Mouse (Mus musculus) erythroblast, adult 5-6 weeks (primary cell): ENCODE measurements around the gene Gm10309. TPM values are rescaled to one million over a fixed set of nuclear protein-coding genes. Genes with fewer than 3 reads are reported as not detected.

Experiments
- ATAC-seq: replicated peaks from 2 replicates; pipeline ENCODE4 v1.8.0; 2016; ENCODE audit warnings: moderate number of reproducible peaks, mild to moderate bottlenecking, moderate TSS enrichment, inconsistent platforms; ENCODE audit not compliant: poor library complexity, low FRiP score, severe bottlenecking
- total RNA-seq, 2 experiments: library from RNA; stranded (forward) in 1 of 2; stranded (reverse) in 1 of 2; fragments of 150-400 nt in 1 of 2; fragments of 200-764, 138-1000 nt in 1 of 2; gene quantifications; 2 replicates each; pipeline versions ENCODE4 v1.2.3 to v1.2.4; 2015 to 2017; ENCODE audit warnings: low replicate concordance in 2 of 2

Gene Gm10309
- total RNA-seq (2015; ENCODE audit: low replicate concordance): not detected in 2 replicates
- total RNA-seq (2017; ENCODE audit: low replicate concordance): not detected in 2 replicates

DNA sequence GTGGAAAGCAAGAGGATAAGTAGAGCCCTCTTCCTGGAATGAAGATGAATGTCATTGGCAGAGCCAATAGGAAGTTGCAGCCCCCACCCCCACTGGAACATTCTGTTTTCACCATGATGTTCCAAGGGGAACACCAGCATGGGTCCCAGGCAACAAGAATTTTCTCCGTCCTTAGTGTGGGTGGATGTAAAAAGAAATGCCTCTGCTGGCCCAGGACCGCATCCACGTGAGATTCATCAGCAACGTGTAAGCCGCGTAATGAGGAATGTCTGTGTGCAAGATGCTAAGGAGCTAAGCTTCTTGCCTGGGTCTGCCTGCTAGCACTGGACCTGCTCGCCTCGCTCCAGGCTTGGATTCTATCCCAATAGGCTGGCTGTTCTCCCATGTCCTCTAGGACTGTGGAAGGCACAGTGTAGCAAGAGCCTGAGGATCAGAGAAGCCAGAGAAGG lies at the start of gene Gm10309:
Gene Gm10309, minus strand, starts transcription at position 50 of the 449 bp plus-strand sequence.
- no peak for ATAC-seq

DNA sequence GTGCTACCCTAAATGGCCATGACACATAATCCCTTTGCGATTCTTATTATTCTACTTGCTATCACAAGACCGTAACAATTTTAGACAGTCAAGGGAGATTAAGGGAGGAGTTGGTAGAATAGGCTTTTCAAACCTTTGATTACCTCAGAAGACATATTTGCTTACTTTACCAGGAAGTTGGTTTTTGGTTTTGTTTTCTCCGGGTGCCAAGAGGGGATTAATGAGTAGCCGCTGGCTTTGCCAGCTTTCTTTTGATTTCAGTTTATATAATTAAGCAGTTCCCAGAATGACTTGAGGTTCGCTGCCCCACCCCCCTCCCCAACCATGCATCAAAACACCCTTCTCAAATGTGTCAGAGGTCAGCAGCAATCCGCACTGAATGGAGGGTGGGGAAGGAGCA lies 47.0 kb upstream of the Gm10309 start:
- no peak for ATAC-seq

DNA sequence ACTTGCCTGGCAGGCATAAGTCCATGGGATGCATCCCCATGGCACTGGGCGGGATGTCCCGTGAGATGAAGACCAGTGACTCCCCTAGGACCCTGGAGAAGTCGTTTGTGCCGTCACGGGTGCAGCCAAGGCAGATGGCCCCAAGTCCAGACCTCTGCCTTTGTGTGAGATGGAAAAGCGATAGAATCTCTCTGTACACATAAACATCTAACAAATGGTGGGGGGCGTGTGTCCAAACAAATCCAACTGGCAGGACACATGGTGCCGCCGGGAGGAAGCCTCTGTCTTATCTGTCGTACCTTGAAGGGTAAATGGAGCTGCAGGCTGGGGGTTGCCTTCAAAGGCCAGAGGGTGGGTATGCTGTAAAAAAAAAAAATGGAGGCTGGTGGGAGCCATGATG lies 46.5 kb upstream of the Gm10309 start:
- no peak for ATAC-seq

DNA sequence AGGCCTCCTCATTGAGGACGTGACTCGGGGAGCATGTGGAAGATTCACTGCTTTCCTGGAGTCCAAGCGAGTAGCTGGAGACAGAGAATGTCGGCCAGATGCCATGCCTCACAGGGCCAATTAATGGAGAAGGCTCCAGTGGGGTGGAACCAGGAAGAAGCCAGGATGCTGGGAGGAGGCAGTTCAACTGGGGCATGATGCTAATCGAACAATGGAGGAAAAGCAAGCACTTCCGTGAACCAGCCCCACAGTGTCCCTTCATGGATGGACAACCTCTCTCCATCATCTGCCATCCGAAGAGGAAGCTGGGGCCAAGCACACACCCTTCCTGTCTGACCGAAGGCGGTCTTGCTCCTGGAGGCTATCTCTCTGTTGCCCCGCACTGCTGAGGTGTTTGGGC lies 44.1 kb upstream of the Gm10309 start:
- no peak for ATAC-seq

DNA sequence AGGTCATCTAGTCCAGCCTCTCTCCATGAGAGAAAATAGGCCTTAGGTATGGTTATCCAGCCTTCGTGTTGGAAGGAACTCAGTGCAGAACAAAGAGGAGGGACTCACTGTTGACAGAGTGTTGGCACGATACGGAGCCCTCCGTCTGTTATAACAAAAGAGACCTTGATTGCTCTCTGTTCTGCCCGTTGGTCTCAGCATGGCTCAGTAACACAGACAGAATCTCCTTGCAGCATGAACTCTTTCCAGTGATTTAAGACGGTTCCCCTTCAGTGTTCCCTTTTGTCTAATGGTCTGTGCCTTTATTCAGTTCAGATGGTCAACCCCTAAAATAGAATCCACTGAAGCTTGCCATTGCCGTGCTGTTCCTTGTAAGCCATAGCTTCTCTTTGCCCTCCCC lies 41.5 kb upstream of the Gm10309 start:
- no peak for ATAC-seq

DNA sequence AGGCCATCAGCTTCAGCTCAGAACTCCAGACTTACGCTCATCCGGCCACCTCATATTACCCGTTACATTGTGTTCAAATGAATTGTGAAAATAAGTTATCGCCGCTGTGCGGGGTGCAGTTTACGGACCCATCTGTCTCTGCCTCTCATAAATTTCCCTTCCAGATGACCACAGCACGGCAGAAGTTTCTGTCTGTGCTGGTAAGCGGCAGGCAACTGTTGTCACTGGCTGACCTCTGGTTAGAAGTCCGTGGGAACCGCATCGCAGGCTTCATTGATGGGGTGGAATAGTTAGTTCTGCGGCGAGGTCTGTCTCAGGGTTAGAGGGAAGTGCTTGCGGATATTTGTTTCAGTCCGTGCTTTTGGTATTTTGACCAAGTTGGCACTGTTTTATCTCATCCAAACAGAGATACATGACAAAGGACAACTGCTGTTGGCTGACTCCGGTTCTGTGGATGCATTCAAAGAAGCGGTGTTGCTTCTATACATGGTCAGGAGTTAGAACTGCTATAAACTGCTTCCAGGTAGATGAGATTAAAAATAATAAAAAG lies 34.9 kb upstream of the Gm10309 start:
- no peak for ATAC-seq

DNA sequence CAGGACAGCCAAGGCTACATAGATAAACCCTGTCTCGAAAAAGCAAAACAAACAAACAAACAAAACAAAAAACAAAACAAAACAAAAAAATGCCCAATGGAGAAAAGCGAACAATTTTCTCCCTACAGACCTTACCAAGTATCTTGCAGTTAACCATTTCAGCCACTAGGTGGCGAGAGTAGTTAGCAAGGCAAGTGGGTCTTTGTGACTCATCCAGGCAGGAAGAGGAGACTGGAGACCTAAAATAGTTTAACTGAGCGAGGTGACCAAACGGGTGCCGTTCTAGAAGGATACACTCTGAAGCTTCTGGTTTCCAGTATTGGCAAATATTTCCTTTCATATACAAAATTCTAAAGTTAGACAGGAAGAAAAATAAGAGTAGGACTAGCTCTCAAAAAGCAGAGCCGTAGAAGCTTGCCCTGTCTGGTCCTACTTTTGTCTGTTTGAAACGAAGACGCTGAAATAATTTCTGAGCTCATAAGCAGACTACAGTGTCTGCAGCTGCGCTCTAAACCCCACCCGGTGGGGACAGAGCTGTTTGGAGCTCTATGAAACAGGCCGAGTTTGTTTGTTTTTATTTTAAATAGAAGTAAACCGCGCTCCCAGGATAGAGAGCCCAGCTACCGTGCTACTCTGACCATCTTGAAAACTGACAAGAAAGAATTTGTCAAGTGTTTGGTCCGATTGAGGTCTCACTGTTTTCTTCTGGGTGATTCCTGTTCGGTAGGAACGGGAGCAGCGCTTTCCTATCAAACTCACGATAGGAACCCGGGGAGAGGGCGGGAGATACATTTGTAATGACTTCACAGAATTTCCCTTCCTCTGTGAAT lies 31.0 kb upstream of the Gm10309 start:
- ATAC-seq: 0 out of 2 replicates have a peak, but pooled peaks have one; percentile 56

DNA sequence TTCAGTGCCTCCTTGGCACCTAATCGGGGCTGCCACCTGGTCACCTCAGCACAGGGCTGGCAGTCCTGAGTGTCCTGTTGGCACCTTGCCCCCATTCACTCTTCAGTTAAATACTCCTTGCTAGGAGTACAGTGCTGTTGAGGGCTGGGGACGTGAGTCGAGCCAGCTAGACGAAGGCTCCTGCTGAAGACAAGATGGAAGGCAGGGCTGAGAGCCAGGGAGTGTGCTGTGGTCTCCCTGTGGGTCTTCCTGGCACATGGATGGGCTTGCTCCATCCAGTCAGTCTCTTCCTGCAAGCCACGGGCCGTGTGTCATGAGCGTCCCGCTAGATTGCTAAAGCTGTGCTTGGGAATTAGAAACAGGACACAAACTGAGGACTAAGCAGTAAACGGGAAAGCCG lies 30.1 kb upstream of the Gm10309 start:
- ATAC-seq: no peak

DNA sequence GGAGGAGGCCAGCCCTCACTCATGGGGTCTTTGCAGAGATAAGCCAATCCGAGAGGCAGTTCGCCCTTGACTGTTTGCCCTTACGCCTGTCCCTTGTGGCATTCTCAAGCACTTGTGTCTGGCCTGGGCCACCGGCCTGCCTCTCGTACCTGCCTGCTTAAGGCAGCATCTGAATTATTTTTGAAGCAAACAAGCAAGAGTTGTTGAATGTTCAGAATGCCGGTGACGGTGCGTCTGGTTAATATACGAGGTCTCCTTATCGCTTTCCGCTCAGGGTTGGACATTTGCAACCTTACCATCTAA lies 28.5 kb upstream of the Gm10309 start:
- ATAC-seq: no peak

DNA sequence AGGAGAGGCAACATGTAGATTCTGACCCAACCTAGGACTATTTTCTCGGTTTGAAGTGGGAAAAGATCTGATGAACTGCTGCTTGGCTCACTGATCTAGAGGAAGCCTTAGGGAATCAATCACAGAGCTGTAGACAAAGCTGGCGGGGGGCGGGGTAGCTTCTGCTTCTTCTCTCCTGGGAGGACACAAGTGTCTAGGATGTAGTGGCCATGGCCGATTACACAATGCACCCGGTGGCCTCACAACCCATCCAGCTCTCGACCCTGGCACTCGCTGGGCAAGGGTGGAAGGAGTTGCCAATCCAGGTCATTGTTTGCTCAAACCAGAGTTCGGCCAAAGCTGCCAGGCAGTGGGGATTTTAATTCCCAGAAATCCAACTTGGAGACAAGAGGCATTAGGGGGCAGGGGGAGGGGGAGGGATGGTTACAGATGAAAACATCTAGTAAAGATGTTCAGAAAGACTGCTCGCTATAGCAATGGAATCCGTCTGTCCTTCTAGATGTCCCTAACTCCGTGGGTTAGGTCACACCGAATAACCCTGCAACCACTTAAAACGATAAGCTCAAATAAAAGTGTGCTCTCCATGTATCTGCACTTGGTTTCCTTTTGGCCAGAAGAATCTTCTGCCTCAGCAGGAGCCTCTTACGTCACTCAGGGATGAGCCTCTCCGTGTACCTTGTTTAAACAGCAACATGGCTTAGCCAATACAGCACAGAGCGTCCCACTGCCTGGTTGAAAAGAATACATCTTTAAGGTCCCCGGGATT lies 27.9 kb upstream of the Gm10309 start:
- ATAC-seq: no peak

DNA sequence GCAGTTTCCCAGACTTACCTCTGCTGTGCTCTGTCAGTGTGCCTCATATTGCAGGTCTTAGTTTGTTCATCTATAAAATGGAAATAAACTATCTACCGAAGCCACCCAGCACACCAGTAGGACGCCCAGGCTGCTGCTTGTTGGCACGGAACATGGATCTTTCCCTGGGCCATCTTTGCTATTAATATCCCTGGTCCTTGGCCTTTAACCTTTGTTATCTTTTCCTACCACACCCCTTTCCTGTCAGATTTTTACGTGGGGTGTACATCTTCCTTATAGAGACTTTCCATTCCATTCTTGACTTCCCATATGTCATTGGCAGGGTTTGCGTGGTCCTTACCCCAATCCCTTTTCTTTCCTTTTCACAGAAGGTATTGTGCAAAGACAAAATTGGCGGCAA lies 26.2 kb upstream of the Gm10309 start:
- ATAC-seq: no peak

DNA sequence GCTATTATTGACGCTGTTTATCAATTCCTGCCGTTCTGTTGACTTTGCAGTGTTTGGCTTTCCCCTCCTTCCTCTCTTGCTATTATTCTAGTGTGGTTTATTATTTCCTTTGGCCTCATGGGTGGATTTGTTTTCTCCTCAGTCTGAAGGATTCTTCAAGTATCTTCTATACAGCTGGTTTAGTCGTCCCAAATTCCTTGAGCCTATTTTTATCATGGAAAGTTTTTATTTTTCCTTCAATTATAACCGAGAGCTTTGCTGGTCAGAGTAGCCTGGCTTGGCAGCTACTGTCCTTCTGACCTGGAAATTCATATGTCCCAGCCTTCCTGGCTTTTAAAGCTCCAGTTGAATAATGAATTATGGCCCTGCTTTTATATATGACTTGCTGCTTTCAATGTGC lies 24.4 kb upstream of the Gm10309 start:
- ATAC-seq: no peak

DNA sequence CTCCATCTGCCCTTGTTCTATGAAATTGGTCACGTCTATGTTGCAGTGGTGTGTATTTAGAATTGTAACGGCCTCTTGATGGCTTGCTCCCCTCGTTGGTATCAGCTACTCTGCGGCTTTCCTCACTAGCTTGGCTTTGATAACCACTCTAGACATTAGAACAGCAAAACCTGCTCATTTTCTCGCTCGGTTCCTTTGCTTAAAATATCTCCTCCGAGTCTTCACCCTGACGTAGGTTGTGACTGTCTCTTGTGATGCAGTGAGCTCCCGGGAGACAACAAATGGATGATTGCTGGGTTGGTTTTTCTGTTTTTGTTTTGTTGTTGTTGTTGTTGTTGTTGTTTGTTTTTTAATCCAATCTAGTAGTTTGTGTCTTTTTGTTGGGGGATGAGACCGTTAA lies 24.0 kb upstream of the Gm10309 start:
- ATAC-seq: no peak

DNA sequence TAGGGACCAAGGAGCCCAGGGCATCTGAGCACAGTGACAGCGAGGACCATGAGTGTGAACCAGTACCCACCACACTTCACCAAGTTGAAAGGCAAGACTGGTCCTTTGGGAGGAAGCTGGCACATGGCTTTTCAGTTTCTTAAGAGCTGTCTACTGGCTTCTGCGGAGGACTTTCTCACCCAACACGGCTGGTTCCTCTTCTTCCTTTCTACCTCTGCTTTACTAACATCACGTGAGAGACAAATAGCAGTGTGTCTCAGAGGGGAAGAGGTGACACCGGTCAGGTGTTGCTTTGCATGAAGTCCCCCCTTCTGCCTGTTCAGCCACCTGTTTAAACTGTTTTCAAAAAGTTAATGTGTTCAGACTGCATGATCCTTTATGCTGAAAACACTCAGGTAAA lies 22.3 kb upstream of the Gm10309 start:
- no peak for ATAC-seq

DNA sequence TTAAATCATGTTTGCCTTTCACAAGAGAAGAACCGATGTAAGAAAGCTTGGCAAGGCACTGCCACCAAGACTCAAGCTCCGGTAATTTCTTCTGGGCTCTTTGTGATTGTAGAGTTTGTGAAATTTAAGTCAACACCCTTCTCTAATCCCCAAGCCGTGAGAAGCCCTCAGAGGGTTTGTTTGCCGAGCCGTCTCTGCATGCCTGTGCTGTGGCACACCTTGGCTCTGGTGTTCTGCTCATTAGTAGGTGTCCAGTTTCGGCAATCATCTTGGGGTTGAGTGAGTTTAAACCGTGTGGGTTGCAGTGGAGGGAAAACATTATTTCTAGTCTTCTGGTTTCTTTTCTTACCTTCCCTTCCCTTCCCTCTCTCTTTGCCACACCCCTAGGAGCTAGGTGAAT lies 21.0 kb upstream of the Gm10309 start:
- no peak for ATAC-seq

DNA sequence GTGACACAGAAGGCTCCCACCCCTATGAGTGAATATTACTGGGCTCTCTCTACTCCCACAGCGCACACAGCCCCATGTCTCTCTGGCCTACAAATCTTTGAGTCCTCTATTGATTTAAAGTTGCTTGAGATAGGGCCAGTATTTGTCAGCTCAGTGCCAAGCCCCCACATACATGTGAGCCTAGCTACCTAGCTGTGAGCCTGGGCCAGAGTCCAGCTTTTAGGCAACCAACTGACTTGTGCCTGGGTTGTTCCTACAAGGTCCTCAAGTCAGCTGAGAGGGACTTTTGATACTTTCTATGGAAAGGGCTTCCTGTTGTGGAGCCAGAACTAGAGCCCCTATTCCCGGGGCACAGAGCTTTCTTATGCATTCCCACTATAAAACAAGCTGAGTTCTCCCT lies 20.0 kb upstream of the Gm10309 start:
- no peak for ATAC-seq

DNA sequence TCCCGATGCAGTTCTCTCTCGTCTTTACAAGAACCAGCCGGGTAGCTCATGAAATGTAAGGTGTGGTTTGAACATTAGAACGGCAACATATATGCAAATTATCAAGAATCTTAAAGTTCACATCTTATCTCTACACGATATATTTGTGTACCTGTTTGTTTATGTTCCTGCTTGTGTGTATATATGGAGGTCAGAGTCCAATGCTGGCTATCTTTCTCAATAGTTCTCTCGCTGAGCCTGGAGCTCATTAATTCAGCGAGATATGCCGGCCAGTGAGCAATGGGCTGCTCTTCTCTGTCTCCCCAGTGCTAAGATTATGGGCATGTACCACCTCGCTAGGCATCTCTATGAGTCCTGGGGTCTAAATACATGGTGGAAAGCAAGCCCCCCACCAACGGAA lies 18.8 kb upstream of the Gm10309 start:
- no peak for ATAC-seq

DNA sequence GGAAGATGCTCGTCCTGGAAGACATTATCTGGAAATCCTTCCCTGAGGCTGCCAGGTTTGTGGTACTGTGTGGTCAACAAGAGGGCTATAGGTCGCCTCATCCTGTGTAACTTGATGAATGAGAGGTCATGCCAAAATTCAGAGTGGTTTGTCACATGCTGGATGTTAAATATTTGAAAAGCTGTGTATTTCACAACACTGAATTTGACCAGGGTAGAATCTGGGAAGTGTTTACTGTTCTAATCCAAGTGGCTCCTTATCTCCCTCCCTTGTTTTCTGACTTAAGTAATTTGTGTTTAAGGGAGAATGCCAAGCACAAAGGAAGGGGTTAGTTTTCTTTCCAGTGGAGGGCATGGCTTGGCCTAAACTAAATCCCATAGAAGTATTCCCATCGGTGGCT lies 18.3 kb upstream of the Gm10309 start:
- ATAC-seq: no peak

DNA sequence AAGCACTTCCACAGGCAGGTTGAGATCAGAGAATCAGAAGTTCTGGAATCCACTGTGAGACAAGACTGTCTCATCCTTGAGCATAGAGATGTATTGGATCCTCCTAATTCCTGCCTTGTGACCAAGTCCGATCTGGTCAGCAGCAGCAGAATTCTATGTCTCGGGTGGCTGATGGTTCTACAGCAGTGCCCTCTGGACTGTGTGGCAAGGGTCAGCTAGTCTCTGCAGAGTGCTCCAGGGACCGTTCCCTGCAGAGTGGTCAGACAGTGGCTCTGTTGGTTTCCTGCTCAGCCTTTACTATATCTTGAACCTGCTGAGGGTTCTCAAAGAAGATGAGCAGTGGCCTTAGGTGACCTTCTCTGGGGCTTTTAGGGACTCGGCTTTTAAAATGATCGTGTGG lies 17.6 kb upstream of the Gm10309 start:
- no peak for ATAC-seq

DNA sequence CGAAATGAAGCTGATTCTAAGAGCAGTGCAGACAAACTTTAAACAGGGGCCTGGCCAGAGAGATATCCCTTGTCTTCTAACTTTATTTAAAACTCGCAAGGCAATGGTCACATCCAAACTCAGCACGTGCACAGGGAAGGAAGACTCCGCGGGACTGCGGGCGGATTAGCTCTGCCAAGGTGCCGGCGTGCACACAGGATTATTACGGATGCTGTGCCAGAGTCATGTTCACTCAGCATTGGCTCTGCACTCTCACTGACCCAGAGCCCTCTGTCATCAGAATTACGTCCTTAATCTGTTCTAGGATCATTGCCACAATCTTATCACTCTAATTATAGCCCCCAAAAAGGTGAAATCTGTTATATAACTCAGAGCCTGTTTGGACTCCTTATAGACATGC lies 16.2 kb upstream of the Gm10309 start:
- no peak for ATAC-seq

DNA sequence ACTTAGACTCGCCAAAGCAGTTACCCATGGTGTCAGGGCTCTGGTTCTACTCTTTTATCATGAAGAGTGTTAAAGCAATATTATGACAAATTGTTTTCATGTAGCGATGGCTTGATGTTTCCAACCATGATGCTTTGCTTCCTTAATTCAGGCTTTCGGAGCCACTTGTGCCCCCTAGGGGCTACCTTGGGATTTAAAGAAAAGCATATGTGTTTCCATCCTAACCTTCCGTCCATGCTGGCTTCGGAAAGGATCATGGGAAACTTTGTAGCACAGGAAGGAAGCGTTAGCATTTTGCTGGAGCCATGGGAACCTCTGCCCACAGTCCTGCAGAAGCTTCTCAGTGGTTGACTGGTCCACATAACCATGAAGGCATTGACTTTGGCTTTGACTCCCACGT lies 13.6 kb upstream of the Gm10309 start:
- no peak for ATAC-seq
